Mouse (Mus musculus): ENCODE measurements at regions not wholly inside any gene's neighbourhood (a gene's known extent, or its start where the extent isn't known, plus 50 kb on each side); places are given as distances from the start of the nearest gene placed in this dataset.

DNA sequence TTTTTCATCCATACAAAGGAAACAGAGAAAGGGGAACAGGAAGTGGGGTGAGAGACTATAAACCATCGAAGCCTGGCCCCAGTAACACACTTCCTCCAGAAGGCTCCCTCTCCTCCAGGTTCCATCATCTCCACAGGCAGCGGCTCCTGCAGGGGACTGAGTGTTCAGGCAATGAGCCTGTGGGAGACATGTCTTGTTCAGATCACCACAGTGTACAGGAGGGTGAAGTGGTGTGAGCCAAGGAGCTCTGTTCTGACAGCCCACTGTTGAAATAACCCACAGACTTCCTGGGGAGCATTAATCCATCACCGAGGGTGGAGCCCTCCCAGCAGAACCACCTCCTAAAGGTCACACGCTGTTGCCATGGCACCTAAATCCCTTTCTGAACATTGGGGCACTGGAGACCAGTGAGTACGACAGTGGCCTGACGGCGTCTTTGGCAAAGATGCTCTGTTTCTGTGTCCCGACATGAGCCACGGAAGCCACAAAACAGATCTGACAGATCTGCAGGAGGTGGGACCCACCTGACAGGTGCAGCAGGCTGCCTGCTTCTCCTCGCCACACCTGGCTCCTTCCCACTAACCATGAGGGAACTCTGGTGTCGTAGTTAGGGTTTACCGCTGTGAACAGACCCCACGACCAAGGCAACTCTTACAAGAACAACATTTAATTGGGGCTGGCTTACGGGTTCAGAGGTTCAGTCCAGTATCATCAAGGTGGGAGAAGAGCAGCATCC, 60.9 kb downstream of the Psmg1 start:
- no peak for DNase-seq (ENCODE audit: low spot score in 2 of 2)

DNA sequence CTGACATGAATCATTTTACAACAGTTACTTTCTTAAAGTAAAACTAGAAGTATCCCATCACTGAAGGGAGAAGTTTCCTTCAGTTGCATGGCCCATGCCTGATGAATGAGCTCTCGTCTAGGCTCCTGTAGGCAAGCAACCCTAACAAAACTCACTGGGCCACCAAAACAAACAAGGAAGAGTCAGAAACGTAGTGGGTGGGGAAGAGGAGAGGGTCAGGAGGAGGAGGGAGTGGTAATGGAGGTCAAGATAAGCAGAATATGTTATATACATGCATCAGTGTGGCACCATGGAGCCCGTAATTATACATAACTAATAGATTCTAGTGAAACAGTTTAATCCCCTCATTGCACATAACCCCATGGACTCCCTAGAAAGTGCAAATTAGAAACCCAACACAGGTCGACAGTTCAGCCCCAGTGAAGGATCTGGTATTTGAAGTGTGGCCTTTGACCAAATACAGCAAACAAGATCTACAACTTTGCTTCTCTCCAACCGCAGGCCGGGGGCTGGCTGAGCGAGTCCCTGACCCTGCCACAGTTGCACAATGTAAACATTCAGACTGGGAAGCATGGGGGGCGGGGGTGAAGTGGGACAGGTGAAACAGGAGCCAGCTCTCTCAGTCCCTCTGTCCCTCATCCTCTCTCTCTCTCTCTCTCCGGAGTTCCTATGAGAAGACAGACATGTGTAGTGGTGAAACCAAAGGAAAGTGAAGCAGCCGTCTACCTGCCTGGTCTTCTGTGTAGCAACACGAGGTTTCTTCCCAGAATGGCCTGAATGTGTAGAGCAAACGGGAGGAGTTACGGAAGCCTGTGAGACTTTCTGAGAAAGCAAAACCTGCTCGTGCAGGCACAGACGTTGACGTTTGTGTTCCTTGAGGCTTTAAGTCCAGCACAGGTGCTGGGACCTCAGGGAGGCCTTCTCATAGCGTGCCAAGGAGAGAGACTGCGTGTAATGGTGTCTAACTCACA, 62.2 kb downstream of the Psmg1 start:
- no peak for DNase-seq (ENCODE audit: low spot score in 2 of 2)

DNA sequence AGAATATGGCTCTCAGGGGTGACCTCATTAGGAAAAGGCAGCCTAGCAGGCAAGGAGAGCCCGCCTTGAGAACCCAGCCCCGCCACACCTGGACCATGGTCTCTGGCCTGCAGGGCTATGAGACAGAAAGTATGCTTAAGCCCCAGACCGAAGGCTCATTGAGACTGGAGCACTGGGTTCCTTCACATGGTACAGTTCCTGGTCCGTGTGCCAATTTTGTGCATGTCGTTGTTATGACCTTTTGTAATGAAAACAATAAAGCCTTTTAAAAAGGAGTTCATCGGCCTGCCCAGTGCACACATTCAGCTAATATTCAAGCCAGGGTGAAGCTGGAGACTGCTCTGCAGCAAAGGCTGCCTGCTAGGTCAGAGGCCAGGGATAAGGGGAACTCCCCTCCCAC, 64.2 kb downstream of the Psmg1 start:
- DNase-seq (ENCODE audit: low spot score in 2 of 2): no peak

DNA sequence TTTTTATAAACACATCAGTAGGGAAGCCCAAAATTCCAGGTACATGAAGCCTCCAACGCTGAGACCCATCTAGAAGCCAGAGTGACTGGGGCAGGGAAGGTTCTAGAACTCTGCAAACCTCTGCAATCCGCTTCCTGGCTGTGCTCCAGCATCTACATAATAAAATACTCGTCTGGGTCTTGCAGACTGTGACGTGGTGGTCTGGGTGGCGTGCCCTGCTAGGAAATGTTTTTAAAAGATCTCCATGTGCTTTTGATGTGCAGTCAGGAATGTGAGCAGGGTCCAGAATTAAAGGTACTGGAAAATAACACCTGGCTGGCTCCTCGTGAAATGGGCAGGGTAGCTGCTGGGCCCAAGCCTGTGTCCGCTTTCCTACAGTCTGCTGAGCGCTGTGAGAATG, 66.0 kb downstream of the Psmg1 start:
- DNase-seq (ENCODE audit: low spot score in 2 of 2): no peak

DNA sequence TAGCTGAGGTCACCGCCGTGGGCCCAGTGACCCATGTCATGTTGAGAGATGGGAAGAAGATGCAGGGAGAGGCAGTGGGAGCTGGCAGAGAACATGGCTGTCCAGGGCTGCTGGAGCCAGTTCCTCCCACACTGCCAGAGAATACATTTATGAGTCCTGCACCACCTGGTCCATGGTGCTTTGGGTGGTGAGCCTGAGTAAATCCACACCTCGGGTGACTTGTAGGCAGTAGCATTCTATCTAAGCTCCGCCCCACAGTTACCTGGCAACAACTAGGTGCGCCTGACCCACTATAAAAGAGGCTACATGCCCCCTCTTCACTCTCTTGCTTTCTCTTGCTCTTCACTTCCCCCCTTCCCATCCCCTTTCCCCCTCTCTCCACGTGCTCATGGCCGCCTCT, 66.8 kb downstream of the Psmg1 start:
- no peak for DNase-seq (ENCODE audit: low spot score in 2 of 2)

DNA sequence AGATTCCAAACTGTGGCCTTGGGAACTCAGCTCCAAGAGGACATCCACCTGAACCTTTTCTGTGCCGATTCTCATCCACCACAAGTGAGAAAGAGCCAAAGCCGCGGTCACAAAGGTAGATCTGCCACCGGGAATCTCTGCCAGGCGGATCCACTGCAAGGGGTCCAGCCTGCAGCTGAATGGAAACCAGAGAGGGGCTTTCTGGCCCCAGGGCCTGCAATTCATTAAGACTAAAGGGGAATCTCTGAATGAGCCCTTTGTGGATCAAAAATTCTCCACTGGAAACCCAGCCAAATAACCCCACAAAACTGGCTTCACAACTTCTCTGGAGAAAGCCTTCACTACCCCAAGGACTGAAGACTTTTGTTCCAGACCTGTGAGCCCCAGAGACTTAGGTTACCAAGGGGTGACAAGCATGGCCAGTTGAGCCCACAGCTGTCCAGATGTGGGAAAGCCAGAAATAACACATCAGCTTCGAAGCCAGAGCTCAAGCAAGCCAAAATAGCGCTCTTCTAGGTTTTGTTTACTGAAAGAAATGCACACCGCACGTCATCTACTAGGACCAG, 68.3 kb downstream of the Psmg1 start:
- no peak for DNase-seq (ENCODE audit: low spot score in 2 of 2)

DNA sequence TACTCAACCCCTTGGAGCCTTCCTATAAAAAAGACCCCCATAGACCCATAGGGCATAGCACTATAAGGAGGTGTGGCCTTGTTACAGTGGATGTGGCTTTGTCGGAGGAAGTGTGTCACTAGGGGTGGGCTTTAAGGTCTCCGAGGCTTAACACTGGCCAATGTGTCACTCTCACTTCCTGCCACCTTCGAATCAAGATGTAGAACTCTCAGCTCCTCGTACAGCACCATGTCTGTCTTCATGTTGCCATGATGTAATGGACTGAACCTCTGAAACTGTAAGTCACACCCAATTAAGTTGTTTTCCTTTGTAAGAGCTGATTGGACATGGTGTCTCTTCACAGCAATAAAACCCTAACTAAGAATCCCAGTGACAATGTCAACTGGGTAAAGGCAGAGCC, 69.6 kb downstream of the Psmg1 start:
- no peak for DNase-seq (ENCODE audit: low spot score in 2 of 2)

DNA sequence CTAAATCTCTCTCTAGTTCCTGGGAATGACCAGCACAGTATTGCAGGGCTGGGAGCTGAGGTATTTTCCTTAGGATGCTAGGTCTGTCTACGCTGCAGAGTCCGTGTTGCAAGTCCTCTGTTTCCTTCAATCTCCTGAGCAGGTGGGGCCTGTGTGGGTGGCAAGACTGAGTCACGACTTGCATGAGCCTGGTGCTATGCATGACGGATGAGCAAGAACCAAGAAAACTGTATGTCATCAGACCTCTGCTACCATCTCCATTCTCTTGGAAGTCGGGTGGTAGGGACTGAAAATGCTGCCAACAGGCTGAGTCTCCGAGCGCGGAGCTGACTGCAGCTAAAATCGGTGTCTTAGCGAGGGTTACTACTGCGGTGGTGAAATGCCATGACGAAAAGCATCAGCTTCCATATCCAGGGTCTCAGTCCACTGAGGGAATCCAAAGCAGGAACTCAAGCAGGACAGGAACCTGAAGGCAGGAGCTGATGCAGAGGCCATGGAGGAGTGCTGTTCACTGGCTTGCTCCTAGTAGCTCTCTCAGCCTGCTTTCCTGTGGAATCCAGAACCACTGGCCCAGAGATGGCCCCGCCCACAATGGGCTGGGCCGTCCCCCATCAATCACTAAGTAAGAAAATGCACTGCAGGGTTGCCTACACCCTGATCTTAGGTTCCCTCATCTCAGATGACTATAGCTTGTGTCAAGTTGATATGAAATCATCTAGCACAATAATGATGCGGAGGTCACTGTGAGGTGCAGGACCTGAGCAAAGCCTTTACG, 71.9 kb downstream of the Psmg1 start:
- no peak for DNase-seq (ENCODE audit: low spot score in 2 of 2)

DNA sequence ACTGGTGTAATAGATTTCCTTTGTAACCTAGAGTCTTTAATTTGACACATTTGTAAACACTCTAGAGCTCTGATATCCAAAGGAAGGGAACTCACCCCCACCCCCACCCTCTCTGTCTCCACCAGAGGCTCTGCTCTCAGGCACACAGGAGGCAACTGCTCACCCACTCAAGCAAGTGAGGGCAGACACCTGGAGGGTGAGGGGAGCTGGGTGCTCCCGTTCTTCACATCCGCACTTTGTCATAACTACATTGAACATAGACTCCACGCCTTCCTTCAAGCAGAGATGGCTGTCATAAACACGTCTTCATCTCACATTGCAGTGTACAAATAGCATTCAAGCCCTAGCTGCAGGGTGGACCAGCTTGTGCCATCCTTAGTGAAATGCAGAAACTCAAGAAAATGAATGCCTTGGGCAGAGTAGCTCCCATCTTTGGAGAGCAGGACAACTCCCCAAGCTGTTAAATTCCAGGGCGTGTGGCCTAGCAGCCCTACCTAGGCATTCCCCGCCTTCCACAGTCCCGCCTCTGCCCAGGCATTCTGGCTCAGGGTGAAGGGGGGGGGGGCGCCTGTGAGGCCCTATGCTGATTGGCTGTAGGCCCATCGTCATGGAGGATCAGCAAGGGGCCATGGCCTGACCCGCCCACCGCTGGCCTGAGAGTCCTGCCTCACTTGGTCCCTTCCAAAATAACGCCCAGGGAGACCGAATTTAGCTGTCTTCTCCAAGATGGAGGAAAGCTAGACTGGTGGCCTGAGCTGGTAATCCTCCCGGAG, 72.9 kb downstream of the Psmg1 start:
- DNase-seq (ENCODE audit: low spot score in 2 of 2): no peak

DNA sequence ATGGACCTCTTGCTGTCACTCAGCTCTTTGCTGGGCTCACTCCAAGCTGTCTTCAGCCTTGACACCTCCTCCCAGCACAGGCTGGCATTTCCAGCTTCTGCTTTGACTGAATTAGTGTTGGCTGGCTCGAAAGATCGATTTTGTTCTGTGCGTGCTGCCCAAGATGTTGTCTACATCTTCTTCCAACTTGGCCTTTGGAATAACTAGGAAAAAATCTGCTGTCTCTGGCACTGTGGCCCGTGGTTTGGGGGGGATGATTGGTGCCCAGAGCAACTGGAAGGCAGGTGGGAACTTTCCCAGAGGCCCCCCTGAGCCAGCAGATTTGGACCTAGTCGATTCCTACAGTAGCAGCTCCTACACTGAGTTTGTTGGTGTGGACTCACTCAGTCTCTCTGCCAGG, 76.9 kb downstream of the Psmg1 start:
- peak in 1 of 2 experiments; percentile 4 for DNase-seq (ENCODE audit: low spot score in 2 of 2)

DNA sequence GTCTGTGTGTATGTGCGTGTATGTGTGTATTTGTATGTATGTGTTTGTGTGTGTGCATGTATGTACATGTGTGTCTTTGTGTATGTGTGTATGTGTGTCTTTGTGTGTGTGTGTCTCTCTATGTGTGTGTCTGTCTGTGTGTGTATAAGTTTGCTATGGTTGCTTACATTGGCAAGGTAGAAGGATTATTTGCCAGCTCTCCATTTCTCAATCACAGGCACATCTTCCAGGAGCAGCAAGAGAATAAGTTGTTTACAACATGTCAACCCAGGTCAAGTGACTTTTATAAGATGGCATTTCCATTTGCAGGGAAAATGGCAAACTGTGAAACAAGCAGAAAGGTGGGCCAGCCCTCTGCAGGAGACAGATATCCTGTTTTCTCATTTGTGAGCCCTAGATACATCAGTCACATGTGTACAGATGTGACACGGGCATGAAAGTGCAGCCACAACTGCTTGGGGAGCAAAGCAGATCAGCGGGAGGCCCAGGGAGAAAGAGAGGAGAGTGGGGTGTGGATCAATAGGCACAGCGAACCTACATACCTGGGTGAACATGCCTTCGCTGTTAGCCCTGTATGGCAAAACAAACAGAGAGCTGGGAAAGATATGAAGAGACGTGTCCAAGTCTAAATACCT, 86.1 kb downstream of the Psmg1 start:
- DNase-seq (ENCODE audit: low spot score in 2 of 2): no peak

DNA sequence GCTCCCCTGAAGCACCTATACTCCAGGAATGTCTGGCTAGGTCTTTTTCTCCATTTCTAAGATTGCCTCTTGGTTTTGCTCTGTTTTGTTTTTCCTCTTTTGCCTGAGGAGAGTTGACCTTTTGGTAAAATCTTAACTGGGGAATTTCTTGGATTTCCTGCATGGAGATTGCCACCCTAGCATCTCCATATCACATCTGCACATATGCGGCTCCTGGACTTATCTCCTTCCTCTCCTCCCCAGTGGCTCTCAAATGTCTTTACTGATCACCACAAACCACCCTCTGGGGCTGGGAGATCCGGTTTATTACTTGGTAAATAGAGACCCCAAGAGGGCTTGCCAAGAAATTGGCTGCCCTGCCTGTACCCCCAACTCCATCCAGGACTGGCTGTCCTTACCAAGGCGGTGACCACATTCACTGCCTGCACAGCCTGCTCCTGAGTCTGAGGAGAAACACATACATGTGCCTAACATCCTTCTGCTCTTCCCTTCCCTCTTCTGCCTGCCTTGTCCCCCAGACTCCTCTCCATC, 87.3 kb downstream of the Psmg1 start:
- no peak for DNase-seq (ENCODE audit: low spot score in 2 of 2)

DNA sequence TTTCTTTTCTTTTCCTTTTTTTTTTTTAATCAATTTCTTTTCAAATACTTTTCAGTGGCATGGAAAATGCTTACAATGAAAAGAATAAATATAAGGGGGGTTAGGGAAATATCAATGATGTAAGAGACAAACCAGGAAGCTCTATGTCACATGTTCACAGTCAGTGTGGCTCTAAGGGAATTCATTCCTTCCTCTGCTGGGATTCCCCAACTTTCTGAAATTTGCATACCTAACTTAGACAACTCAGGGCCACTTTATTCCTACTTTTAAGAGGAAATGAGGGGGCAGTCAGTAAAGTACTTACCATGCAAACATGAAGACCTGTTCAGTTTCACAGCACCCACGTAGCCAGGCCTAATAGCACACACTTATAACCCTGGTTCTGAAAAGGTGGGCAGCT, 88.6 kb downstream of the Psmg1 start:
- DNase-seq (ENCODE audit: low spot score in 2 of 2): no peak

DNA sequence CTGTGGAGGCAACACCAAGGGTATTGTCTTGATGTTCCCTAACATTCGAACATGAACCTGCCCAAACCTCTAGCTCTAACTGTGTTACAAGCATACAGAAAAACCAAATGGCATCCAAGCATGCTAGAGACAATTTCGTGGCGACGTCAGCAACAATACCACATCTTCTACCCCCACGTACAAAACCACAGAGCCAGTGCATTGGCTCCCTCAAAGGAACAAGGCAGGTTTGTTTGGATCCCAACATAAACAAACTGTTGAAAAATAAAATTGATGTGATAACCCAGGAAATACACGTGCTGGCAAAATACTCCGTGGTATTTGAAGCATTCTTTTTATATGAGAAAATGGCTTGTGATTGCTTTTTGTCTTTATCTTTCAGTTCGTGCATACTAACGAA, 89.4 kb downstream of the Psmg1 start:
- DNase-seq (ENCODE audit: low spot score in 2 of 2): no peak

DNA sequence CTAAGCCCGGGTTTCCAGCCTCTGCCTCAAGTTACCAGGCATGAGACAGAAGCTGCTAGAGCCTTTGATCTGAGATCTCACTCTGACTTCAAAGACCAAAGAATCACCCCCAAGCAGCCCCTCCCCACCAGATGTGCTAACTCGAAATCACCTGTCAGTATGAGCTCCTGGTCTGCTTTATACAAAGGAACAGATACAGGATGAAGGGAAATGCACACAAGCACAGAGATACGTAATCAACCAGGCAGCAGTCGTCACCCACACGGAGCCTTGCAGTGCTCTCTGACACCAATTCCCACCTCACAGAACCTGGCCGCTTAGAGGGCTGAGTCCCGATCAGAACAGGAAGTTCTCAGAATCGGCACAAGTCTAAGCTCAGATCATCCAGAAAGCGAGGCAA, 90.6 kb downstream of the Psmg1 start:
- DNase-seq (ENCODE audit: low spot score in 2 of 2): no peak

DNA sequence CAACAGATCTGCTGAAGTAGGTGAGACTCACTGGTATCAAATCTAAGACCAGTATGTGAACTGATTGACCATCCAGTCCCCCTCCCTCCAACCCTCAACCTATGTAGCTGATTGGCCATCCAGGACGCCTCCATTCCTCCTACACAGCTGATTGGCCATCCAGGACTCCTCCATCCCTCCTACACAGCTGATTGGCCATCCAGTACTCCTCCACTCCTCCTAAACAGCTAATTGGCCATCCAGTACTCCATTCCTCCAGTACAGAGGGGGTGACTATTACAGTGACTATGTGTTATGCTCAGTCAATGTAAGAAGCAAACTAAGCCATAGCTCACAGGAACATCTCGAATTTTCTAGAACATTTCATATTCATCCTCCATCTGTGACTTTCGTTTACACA, 91.1 kb downstream of the Psmg1 start:
- no peak for DNase-seq (ENCODE audit: low spot score in 2 of 2)

DNA sequence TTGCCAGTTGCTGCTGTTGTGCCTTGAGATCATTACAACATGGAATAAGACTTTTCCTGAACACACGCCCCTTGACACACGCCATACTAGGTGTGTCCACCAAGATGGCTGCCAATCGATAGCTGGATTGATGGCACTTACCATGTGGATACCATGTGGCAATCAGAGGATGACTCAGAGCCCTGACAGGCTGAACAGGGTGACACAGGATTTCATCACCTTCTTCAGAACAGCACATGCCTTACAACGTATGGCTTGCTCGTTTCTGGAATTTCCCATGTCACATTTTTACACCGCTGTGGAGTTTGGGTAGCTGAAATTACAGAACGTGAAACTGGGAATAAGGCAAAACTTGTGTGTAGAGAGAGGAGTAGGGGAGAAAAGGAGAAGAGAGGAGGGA, 92.9 kb downstream of the Psmg1 start:
- DNase-seq (ENCODE audit: low spot score in 2 of 2): no peak

DNA sequence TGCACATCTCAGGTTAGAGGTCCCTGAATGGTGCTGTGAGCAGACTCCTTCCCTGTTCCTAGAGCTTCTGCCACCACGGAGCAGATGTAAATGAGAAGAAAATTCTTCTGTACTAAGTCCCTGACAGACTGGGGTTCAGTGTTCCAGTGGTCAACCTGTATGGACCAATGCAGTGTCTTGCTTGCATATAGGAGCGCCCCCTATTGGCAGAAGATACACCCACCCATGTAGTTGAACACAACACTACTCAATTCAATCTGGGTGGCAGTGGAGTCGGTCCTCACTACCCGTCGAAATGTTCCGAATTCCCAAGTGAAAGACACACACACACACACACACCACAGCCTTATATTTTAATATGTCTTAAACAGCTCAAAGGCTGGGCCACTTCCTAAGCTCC, 94.6 kb downstream of the Psmg1 start:
- DNase-seq (ENCODE audit: low spot score in 2 of 2): no peak

DNA sequence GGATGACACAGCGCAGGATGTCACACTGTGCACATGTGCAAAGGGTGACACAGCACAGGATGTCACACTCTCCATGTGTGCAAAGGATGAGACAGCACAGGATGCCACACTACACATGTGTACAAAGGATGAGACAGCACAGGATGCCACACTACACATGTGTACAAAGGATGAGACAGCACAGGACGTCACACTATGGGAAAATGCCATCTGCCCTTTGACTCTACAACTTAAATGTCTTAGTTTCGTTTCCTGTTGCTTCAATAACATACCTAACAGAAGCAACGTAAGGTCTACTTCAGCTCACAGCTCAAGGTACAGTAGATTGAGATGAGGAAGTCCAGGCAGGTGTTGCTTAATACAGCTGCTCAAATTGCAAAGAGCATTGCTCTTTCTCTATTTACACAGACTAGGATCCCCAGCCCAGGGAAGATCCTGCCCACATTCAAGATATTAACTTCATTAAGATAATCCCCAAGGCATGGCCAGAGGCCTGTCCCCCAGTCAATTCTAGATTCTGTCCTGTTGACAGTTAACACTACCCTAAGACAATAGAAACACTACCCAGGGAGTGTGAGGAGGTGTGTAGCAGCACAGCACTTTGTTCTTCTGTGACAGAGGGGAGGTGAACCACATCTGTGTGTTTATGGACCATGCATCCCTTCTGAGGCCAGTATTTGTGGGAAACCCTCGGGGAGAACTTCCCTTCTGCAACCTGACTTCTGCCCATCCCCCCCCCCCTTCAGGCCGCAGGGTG, 97.0 kb downstream of the Psmg1 start:
- no peak for DNase-seq (ENCODE audit: low spot score in 2 of 2)

DNA sequence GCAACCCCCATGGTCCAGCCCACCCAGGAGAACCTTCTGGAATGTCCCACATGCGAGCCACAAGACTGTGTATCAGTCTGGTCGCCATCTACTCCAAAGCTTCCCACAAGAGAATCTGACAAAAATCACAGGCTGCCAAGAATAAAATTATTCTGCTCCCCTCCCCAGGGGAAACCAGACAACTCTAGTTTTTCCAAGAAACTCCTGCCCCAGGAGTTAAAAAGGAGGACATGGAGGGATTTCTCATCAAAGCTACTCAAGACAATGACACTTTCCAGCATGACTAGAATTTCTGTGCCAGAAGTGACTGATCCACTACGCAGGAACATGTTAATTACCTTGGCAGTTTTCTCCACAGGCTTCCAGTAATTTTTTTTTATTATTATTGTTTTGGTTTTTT, 98.4 kb downstream of the Psmg1 start:
- DNase-seq (ENCODE audit: low spot score in 2 of 2): no peak

All from cerebellum, postnatal 4 days (tissue).